Mouse (Mus musculus) effector memory CD4-positive, alpha-beta T cell, adult 5 months (primary cell): ENCODE measurements around the gene Ccl5. TPM values are rescaled to one million over a fixed set of nuclear protein-coding genes. Genes with fewer than 3 reads are reported as not detected.

Source experiments
- polyA plus RNA-seq: library from polyadenylated mRNA; unstranded; fragments of 100-300 nt; shearing (Covaris generic); gene quantifications from one replicate; pipeline ENCODE4 v1.2.1, GENCODE M21; 2017

Gene Ccl5
- 1,423 TPM for polyA plus RNA-seq

GRCm38 (mm10) chr11:83530360-83530759, at the start of gene Ccl5:
Gene Ccl5 (minus strand): TSS chr11:83530518.

GRCm38 (mm10) chr11:83578186-83578760, 48.0 kb upstream of the Ccl5 start, which contains the start of gene Ccl9:
Gene Ccl9 (minus strand): TSS chr11:83578636.

GRCm38 (mm10) chr11:83522075-83522474, 8.2 kb downstream of the Ccl5 start, which contains the start of gene Heatr9:
Gene Heatr9 (minus strand): TSS chr11:83522175.

Other genes starting within 250 kb of the Ccl5 start
- not detected for gene Slfn14, start 243.8 kb downstream of the Ccl5 start, polyA plus RNA-seq
- 53.1 TPM for gene Ap2b1, start 231.5 kb downstream of the Ccl5 start, polyA plus RNA-seq
- 6.8 TPM for gene Pex12, start 227.9 kb downstream of the Ccl5 start, polyA plus RNA-seq
- not detected for gene Rasl10b, start 121.4 kb downstream of the Ccl5 start, polyA plus RNA-seq
- gene Gas2l2, start 101.1 kb downstream of the Ccl5 start, polyA plus RNA-seq: not detected
- 1.1 TPM for gene 1700020L24Rik, start 92.8 kb downstream of the Ccl5 start, polyA plus RNA-seq
- not detected for gene Mmp28, start 67.4 kb downstream of the Ccl5 start, polyA plus RNA-seq
- gene Taf15, start 57.4 kb downstream of the Ccl5 start, polyA plus RNA-seq: 24.6 TPM
- 1.2 TPM for gene Heatr9, start 8.3 kb downstream of the Ccl5 start, polyA plus RNA-seq
- gene Ccl9, start 48.1 kb upstream of the Ccl5 start, polyA plus RNA-seq: 0.34 TPM
- gene Ccl6, start 62.6 kb upstream of the Ccl5 start, polyA plus RNA-seq: 0.50 TPM
- gene Rpl9-ps1, start 115.1 kb upstream of the Ccl5 start, polyA plus RNA-seq: not detected
- 25.2 TPM for gene Ccl3, start 118.8 kb upstream of the Ccl5 start, polyA plus RNA-seq
- gene Ccl4, start 132.1 kb upstream of the Ccl5 start, polyA plus RNA-seq: 91.7 TPM
- gene Wfdc17, start 173.5 kb upstream of the Ccl5 start, polyA plus RNA-seq: not detected
- gene Wfdc18, start 178.5 kb upstream of the Ccl5 start, polyA plus RNA-seq: not detected
- gene Wfdc21, start 216.4 kb upstream of the Ccl5 start, polyA plus RNA-seq: not detected
- 27.3 TPM for gene Heatr6, start 223.2 kb upstream of the Ccl5 start, polyA plus RNA-seq